Mouse (Mus musculus): Measurements from ENCODE around the gene Tedc1.

- TF ChIP-seq CTCF (IDR thresholded peaks at IDR 0.05; ENCODE audit: borderline replicate concordance, insufficient read depth, low read length), result no peak
- no peak for TF ChIP-seq POLR2A (IDR thresholded peaks at IDR 0.05; ENCODE audit: low read depth, low read length)
These were observed 17.0 kb upstream of the Tedc1 start for GRCm38 (mm10) chr12:113138901-113139864.
